Mouse (Mus musculus): Measurements from ENCODE around the gene Brd2. TPM values are rescaled to one million over a fixed set of nuclear protein-coding genes. Genes with fewer than 3 reads are reported as not detected.

Brd2 gene
- polyA plus RNA-seq, 1 experiment from 2014 or later, result 135 TPM

GRCm38 (mm10) chr17:34068864-34069263 is 53.6 kb downstream of the Brd2 start:
- H3K4me1 ChIP-seq, result no peaks in the 10 kb centered on the region
- 47% methylated on average over 3 of the region's 3 CpGs for WGBS
- no peak for ATAC-seq (ENCODE audit: low FRiP score, low read depth)
- no peak overlapping the region for H3K9ac ChIP-seq
- no peak overlapping the region for H3K4me3 ChIP-seq
- no peak overlapping the region for H3K4me2 ChIP-seq (replicated peaks)
- H3K36me3 ChIP-seq, result no peaks in the 10 kb centered on the region
- no peaks in the 10 kb centered on the region for H3K27me3 ChIP-seq (replicated peaks)
- H3K27ac ChIP-seq, result no peak overlapping the region
- H3K9me3 ChIP-seq, result no peaks in the 10 kb centered on the region

Other genes starting within 250 kb of the Brd2 start
- gene Gm7029, start 248.8 kb downstream of the Brd2 start, polyA plus RNA-seq (2016; fragmentation: Nextera tagmentation; extraction: Ambion mirVana), result not detected in 2 replicates
- 2.6 and 4.1 TPM in 2 replicates for gene Kifc1, start 232.0 kb downstream of the Brd2 start, polyA plus RNA-seq (2016; fragmentation: Nextera tagmentation; extraction: Ambion mirVana)
- not detected in 2 replicates for gene Platr17, start 217.5 kb downstream of the Brd2 start, polyA plus RNA-seq (2016; fragmentation: Nextera tagmentation; extraction: Ambion mirVana)
- gene Daxx, start 213.2 kb downstream of the Brd2 start, polyA plus RNA-seq (2016; fragmentation: Nextera tagmentation; extraction: Ambion mirVana), result 60.3 and 62.1 TPM in 2 replicates
- gene Tapbp, start 206.7 kb downstream of the Brd2 start, polyA plus RNA-seq (2016; fragmentation: Nextera tagmentation; extraction: Ambion mirVana), result 23.6 and 23.9 TPM in 2 replicates
- gene Zbtb22, start 206.7 kb downstream of the Brd2 start, polyA plus RNA-seq (2016; fragmentation: Nextera tagmentation; extraction: Ambion mirVana), result 21.9 and 24.1 TPM in 2 replicates
- gene Rgl2, start 193.1 kb downstream of the Brd2 start, polyA plus RNA-seq (2016; fragmentation: Nextera tagmentation; extraction: Ambion mirVana), result 64.3 and 68.1 TPM in 2 replicates
- 184 and 191 TPM in 2 replicates for gene Pfdn6, start 182.3 kb downstream of the Brd2 start, polyA plus RNA-seq (2016; fragmentation: Nextera tagmentation; extraction: Ambion mirVana)
- 38.4 and 39.7 TPM in 2 replicates for gene Wdr46, start 182.0 kb downstream of the Brd2 start, polyA plus RNA-seq (2016; fragmentation: Nextera tagmentation; extraction: Ambion mirVana)
- 7.9 and 8.3 TPM in 2 replicates for gene B3galt4, start 171.1 kb downstream of the Brd2 start, polyA plus RNA-seq (2016; fragmentation: Nextera tagmentation; extraction: Ambion mirVana)
- gene Vps52, start 166.8 kb downstream of the Brd2 start, polyA plus RNA-seq (2016; fragmentation: Nextera tagmentation; extraction: Ambion mirVana), result 66.0 and 66.5 TPM in 2 replicates
- 914 and 923 TPM in 2 replicates for gene Rps18, start 166.6 kb downstream of the Brd2 start, polyA plus RNA-seq (2016; fragmentation: Nextera tagmentation; extraction: Ambion mirVana)
- gene H2-K1, start 122.3 kb downstream of the Brd2 start, polyA plus RNA-seq (2016; fragmentation: Nextera tagmentation; extraction: Ambion mirVana), result 15.2 and 16.8 TPM in 2 replicates
- 25.9 and 30.7 TPM in 2 replicates for gene Ring1, start 98.0 kb downstream of the Brd2 start, polyA plus RNA-seq (2016; fragmentation: Nextera tagmentation; extraction: Ambion mirVana)
- 61.3 and 70.6 TPM in 2 replicates for gene H2-Ke6, start 94.6 kb downstream of the Brd2 start, polyA plus RNA-seq (2016; fragmentation: Nextera tagmentation; extraction: Ambion mirVana)
- 172 and 173 TPM in 2 replicates for gene Slc39a7, start 91.0 kb downstream of the Brd2 start, polyA plus RNA-seq (2016; fragmentation: Nextera tagmentation; extraction: Ambion mirVana)
- 65.2 and 69.1 TPM in 2 replicates for gene Rxrb, start 90.8 kb downstream of the Brd2 start, polyA plus RNA-seq (2016; fragmentation: Nextera tagmentation; extraction: Ambion mirVana)
- gene Col11a2, start 83.2 kb downstream of the Brd2 start, polyA plus RNA-seq (2016; fragmentation: Nextera tagmentation; extraction: Ambion mirVana), result 5.7 and 6.3 TPM in 2 replicates
- 0.44 and 0.50 TPM in 2 replicates for gene H2-Oa, start 30.3 kb downstream of the Brd2 start, polyA plus RNA-seq (2016; fragmentation: Nextera tagmentation; extraction: Ambion mirVana)
- gene H2-DMa, start 3.1 kb downstream of the Brd2 start, polyA plus RNA-seq (2016; fragmentation: Nextera tagmentation; extraction: Ambion mirVana), result 12.3 and 15.0 TPM in 2 replicates
- gene H2-DMb2, start 20.7 kb upstream of the Brd2 start, polyA plus RNA-seq (2016; fragmentation: Nextera tagmentation; extraction: Ambion mirVana), result 0.17 and 0.23 TPM in 2 replicates
- gene H2-DMb1, start 30.4 kb upstream of the Brd2 start, polyA plus RNA-seq (2016; fragmentation: Nextera tagmentation; extraction: Ambion mirVana), result 0.23 and 0.47 TPM in 2 replicates
- gene Tap1, start 64.9 kb upstream of the Brd2 start, polyA plus RNA-seq (2016; fragmentation: Nextera tagmentation; extraction: Ambion mirVana), result 1.3 and 1.9 TPM in 2 replicates
- 0.57 and 1.0 TPM in 2 replicates for gene Psmb9, start 65.1 kb upstream of the Brd2 start, polyA plus RNA-seq (2016; fragmentation: Nextera tagmentation; extraction: Ambion mirVana)
- gene Psmb8, start 75.1 kb upstream of the Brd2 start, polyA plus RNA-seq (2016; fragmentation: Nextera tagmentation; extraction: Ambion mirVana), result 2.3 and 2.4 TPM in 2 replicates
- 0.89 and 1.7 TPM in 2 replicates for gene Tap2, start 80.9 kb upstream of the Brd2 start, polyA plus RNA-seq (2016; fragmentation: Nextera tagmentation; extraction: Ambion mirVana)
- gene H2-Ob, start 116.3 kb upstream of the Brd2 start, polyA plus RNA-seq (2016; fragmentation: Nextera tagmentation; extraction: Ambion mirVana), result not detected in 2 replicates
- gene H2-Ab1, start 135.1 kb upstream of the Brd2 start, polyA plus RNA-seq (2016; fragmentation: Nextera tagmentation; extraction: Ambion mirVana), result 1.6 and 2.2 TPM in 2 replicates
- gene H2-Aa, start 165.2 kb upstream of the Brd2 start, polyA plus RNA-seq (2016; fragmentation: Nextera tagmentation; extraction: Ambion mirVana), result 0.16 TPM in 1 of 2 replicates, not detected in the other
- 1.8 and 2.3 TPM in 2 replicates for gene H2-Eb1, start 183.2 kb upstream of the Brd2 start, polyA plus RNA-seq (2016; fragmentation: Nextera tagmentation; extraction: Ambion mirVana)
- gene H2-Eb2, start 203.0 kb upstream of the Brd2 start, polyA plus RNA-seq (2016; fragmentation: Nextera tagmentation; extraction: Ambion mirVana), result 0.20 TPM in 1 of 2 replicates, not detected in the other
- not detected in 2 replicates for gene Btnl2, start 232.2 kb upstream of the Brd2 start, polyA plus RNA-seq (2016; fragmentation: Nextera tagmentation; extraction: Ambion mirVana)